Mouse (Mus musculus): ENCODE measurements at regions not wholly inside any gene's neighbourhood (a gene's known extent, or its start where the extent isn't known, plus 50 kb on each side); places are given as distances from the start of the nearest gene placed in this dataset.

DNA sequence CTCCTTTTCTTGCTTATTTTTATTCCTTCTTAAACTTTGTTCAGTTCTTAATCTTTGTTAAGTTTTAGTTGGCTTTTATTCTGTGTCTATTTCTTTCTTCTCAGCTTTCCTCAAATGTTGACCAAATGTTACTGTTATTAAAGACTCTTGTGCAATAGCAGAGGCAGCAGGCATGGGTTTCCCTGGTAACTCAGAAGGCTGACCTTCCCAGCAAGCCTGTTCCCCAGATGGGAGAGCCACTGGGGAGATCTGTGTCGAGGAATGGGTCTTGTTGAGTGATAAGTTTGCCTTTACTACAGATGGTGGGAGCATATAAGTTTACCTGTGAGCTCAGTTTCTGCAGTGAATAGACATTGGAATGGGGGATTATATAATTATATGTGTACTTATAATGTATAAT is 237.2 kb downstream of the Plpp3 start:
- DNase-seq (ENCODE audit: low read depth): no peak
- no peak for TF ChIP-seq CTCF (IDR thresholded peaks at IDR 0.05; ENCODE audit: borderline replicate concordance, extremely low read depth, insufficient read depth, insufficient read length)
- no peak for TF ChIP-seq POLR2A (IDR thresholded peaks at IDR 0.05; ENCODE audit: borderline replicate concordance, extremely low read depth, insufficient read depth, insufficient read length, poor library complexity, severe bottlenecking)

DNA sequence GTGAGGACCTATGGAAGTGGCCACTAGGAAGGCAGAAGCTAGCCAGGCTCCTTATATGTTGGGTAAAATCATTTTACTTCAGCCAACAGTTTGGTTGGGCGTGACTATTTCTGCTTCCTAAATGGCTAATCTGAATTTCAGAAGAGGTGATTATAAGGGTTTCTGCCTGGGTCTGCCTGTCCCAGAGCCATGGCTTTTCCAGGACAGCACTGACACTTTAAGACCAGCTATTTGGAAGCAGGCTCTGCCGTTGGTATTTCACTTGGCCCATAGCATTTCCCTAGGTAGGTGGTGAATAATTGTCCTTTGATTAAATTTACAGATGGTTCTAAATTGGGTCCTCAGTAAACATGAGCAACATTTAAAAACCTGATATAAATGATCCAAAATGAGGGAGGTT is 240.3 kb downstream of the Plpp3 start:
- DNase-seq (ENCODE audit: low read depth): no peak
- no peak for TF ChIP-seq CTCF (IDR thresholded peaks at IDR 0.05; ENCODE audit: borderline replicate concordance, extremely low read depth, insufficient read depth, insufficient read length)

DNA sequence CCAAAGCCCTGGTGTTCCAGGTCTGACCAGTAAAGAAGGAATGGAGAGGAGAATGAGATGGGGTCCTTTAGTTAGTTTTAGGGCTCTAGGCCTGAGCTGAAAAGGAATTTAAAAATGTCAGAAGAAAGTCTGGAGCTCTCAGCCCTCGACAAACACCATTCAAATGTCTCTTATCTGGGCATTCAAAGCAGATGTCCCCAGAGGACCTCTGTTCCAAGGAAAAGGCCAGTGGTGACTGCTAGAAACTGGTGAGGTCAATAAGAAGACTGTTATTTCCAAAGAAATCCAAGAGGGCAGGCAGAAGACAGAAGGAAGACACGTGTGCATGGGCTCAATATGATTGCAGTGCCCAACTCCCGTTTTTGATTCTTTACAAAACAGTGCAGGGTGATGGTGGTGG is 244.9 kb downstream of the Plpp3 start:
- no peak for TF ChIP-seq POLR2A (IDR thresholded peaks at IDR 0.05; ENCODE audit: borderline replicate concordance, extremely low read depth, insufficient read depth, insufficient read length, poor library complexity, severe bottlenecking)
- no peak for TF ChIP-seq CTCF (IDR thresholded peaks at IDR 0.05; ENCODE audit: borderline replicate concordance, extremely low read depth, insufficient read depth, insufficient read length)
- no peak for DNase-seq (ENCODE audit: low read depth)

DNA sequence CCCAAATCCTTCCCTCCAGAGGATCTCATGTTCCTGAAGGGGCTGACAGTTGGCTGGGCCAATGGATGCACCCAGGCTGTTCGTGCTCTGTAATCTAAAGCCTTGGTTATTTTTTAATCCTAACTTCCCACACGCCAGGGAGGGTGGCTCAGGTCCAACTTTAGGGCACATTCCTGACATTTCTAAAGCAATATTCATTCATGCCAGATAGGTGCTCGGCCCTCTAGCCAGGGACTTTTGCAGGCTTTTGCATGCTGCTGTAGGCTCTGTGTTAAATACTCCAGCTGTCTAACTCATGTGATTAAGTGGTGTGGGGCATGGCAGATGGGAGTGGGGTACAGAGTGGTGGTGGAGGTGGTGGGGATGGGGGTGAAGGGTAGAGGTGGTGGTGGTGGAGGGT is 246.0 kb downstream of the Plpp3 start:
- peak; percentile 8 for DNase-seq (ENCODE audit: low read depth)
- TF ChIP-seq CTCF (IDR thresholded peaks at IDR 0.05; ENCODE audit: borderline replicate concordance, extremely low read depth, insufficient read depth, insufficient read length) (no peak), POLR2A (IDR thresholded peaks at IDR 0.05; ENCODE audit: borderline replicate concordance, extremely low read depth, insufficient read depth, insufficient read length, poor library complexity, severe bottlenecking) (no peak)

DNA sequence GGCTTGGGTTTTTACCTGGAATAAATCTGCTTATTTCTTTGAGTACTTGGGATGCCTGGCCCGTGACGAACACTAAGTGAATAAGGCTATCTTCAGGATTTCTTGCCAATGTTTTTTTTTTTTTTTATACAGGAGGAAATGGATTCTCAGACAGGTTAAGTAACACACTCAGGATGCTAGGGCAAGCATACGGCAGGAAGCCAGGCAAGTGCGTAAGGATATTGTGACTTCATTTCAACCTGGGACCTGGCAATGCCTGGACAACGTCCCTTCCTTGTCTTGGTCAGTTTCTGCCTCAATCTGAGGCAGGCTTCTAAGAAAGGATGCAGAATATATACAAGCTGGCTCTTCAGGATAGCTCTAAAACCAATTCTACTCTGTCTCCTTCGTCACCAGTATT is 246.5 kb downstream of the Plpp3 start:
- DNase-seq (ENCODE audit: low read depth): no peak
- TF ChIP-seq POLR2A (IDR thresholded peaks at IDR 0.05; ENCODE audit: borderline replicate concordance, extremely low read depth, insufficient read depth, insufficient read length, poor library complexity, severe bottlenecking): no peak
- no peak for TF ChIP-seq CTCF (IDR thresholded peaks at IDR 0.05; ENCODE audit: borderline replicate concordance, extremely low read depth, insufficient read depth, insufficient read length)

DNA sequence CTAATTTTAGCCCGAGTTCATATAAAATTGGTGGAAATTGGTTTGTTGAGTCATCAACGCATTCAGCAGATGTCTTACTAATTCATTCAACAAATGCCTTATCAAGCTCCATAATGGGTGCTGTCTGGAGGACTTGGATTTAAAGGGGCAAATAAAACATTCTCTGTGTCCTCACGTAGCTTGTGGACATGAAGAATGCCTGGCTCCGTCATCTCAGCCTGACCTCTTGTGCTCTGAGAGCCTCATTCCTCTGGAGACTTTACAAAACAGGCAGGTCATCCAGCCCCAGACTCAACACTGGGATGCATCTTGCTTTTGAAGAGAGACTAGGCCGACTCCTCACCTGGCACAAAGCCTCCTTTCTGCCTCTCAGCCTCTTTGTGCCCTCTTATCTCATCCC is 248.6 kb downstream of the Plpp3 start:
- no peak for TF ChIP-seq POLR2A (IDR thresholded peaks at IDR 0.05; ENCODE audit: borderline replicate concordance, extremely low read depth, insufficient read depth, insufficient read length, poor library complexity, severe bottlenecking)
- no peak for DNase-seq (ENCODE audit: low read depth)

DNA sequence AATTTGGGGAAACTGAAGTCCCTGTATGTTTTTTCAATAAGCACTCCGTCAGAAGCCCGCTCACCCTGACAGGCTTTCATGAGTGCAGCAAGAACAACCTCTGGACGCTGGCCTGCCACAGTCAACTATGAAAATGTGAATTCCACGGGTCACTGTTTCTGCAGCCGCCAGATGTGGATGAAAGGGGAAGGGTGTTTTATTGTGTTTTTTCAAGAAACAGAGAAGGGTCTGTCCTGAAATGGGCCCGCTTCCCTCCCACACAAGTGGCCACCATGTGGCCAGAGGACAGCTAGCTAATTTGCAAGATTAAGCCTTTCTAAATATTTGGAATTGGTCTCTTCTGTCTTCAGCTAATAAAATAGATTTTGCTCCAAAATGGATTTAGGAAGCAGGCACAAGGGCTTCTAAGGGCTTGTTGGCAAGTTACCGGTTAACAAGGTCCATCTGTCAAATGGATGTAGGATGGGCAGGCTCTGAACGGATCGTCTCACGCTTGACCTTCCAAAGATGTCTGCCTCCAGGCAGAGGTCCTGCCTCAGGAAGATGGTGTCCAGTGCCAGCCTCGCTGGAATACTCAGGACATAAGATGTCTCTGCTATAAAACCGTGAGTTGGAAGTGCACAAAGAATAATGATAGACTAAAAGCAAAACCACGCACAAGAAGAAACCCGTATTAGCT is 249.8 kb downstream of the Plpp3 start:
- no peak for DNase-seq (ENCODE audit: low read depth)
- no peak for TF ChIP-seq POLR2A (IDR thresholded peaks at IDR 0.05; ENCODE audit: borderline replicate concordance, extremely low read depth, insufficient read depth, insufficient read length, poor library complexity, severe bottlenecking)
- no peak for TF ChIP-seq CTCF (IDR thresholded peaks at IDR 0.05; ENCODE audit: borderline replicate concordance, extremely low read depth, insufficient read depth, insufficient read length)

DNA sequence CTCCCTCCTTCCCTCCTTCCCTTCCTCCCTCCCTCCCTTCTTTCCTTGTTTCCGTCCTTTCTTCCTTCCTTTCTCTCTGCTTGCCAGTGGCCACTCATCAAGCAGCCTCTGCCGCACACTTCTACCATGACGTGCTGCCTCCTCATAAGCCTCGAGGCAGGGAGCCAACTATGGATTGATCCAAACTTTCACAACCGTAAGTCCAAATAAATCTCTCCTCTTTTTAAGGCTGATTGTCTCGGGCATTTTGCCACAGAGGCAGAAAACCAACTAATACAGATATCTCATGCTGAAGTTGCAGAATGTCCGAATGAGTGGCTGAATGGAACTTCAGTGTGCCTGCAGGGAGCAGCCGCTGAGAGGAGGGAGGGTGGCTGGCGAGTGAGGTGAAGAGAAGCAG is 251.7 kb downstream of the Plpp3 start:
- no peak for DNase-seq (ENCODE audit: low read depth)
- TF ChIP-seq POLR2A (IDR thresholded peaks at IDR 0.05; ENCODE audit: borderline replicate concordance, extremely low read depth, insufficient read depth, insufficient read length, poor library complexity, severe bottlenecking) (no peak), CTCF (IDR thresholded peaks at IDR 0.05; ENCODE audit: borderline replicate concordance, extremely low read depth, insufficient read depth, insufficient read length) (no peak)

DNA sequence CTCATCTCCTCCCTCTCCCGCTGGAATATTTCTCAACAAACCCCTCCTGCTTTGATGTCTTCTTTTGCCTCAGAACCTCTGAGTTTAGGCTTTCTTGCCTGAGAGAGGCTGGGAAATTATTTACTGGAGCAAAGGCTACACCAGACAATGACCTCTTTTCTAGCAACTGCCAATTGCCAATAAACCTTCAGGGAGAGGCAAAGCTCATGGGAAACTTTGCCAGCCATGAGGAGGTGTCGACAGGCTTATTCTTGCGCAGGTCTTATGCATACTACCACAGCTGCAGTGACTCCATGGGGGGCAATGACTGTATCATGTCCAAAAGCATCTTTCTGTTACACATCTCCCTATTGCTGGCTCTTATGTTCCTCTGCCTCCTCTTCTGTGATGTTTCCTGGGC is 260.0 kb downstream of the Plpp3 start:
- TF ChIP-seq CTCF (IDR thresholded peaks at IDR 0.05; ENCODE audit: borderline replicate concordance, extremely low read depth, insufficient read depth, insufficient read length): no peak
- no peak for TF ChIP-seq POLR2A (IDR thresholded peaks at IDR 0.05; ENCODE audit: borderline replicate concordance, extremely low read depth, insufficient read depth, insufficient read length, poor library complexity, severe bottlenecking)

DNA sequence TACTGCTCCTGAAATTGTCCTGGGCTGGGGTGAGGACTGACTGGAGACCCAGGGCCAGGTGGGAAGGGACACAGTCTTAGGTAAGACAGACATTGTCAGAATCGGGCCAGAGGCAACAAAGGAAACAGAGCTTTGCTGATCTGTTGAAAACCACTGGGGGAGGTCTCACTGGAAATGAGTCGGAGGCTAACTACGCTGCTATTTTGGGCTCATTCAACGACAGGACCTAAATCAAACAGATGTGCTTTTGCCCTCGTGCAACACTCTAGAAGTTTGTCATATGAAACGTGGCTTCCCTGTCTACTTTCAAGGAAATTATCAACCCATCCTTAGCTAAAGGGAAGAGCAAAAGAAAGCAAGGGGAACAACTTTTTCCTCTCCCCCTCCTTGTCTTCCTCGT is 265.3 kb downstream of the Plpp3 start:
- DNase-seq (ENCODE audit: low read depth): no peak
- TF ChIP-seq POLR2A (IDR thresholded peaks at IDR 0.05; ENCODE audit: borderline replicate concordance, extremely low read depth, insufficient read depth, insufficient read length, poor library complexity, severe bottlenecking) (no peak), CTCF (IDR thresholded peaks at IDR 0.05; ENCODE audit: borderline replicate concordance, extremely low read depth, insufficient read depth, insufficient read length) (no peak)

More for the DNA sequence above, 260.0 kb downstream of the Plpp3 start:
- DNase-seq (ENCODE audit: low read depth): no peak

DNA sequence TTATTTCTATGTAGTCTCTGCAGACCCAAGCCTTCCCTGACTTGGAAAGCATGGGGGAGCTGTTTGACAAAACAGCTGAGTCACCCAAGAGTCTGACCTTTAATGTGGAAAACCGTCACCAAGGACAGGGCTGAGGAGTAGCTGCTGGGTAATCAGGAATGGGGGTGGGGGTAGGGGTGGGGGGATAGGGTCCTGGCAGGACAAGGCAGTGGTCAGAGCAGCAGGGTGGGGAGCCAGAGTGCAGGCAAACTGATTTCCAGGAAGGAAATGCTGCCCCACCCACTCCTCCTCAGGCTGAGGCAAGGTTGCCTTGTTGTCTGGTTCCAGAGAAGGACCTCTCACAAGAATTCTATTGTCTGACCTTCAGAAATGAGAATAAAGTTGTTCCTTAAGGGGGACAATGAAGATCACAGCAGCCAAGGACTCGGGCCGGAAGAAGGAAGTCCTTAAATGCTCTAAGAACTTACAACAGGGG is 266.6 kb downstream of the Plpp3 start:
- TF ChIP-seq POLR2A (IDR thresholded peaks at IDR 0.05; ENCODE audit: borderline replicate concordance, extremely low read depth, insufficient read depth, insufficient read length, poor library complexity, severe bottlenecking) (no peak), CTCF (IDR thresholded peaks at IDR 0.05; ENCODE audit: borderline replicate concordance, extremely low read depth, insufficient read depth, insufficient read length) (no peak)

DNA sequence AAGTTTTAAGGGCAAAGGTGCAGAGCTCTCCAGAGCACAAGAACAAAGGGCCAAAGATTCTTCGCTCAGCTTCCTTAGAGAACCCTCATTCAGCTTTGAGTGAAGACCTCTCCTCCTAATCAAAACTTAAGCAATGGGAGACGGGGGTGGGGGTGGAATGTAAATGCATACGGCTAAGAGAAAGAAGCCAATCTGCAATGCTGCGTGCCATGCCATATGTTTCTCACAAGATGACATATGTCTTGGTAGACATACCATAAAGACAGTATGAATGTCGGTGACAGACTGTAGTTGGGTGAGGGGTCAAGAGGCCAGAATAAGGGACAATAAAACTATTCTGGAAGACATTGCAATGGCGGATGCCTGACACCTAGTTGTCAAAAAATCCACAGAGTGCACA is 267.9 kb downstream of the Plpp3 start:
- no peak for TF ChIP-seq POLR2A (IDR thresholded peaks at IDR 0.05; ENCODE audit: borderline replicate concordance, extremely low read depth, insufficient read depth, insufficient read length, poor library complexity, severe bottlenecking)
- no peak for TF ChIP-seq CTCF (IDR thresholded peaks at IDR 0.05; ENCODE audit: borderline replicate concordance, extremely low read depth, insufficient read depth, insufficient read length)

More for the DNA sequence above, 266.6 kb downstream of the Plpp3 start:
- DNase-seq (ENCODE audit: low read depth): no peak

More for the DNA sequence above, 267.9 kb downstream of the Plpp3 start:
- DNase-seq (ENCODE audit: low read depth): peak; percentile 75

All from brain, embryonic 14.5 days (tissue).